Mouse (Mus musculus): ENCODE data around the gene Fmo5.

DNA sequence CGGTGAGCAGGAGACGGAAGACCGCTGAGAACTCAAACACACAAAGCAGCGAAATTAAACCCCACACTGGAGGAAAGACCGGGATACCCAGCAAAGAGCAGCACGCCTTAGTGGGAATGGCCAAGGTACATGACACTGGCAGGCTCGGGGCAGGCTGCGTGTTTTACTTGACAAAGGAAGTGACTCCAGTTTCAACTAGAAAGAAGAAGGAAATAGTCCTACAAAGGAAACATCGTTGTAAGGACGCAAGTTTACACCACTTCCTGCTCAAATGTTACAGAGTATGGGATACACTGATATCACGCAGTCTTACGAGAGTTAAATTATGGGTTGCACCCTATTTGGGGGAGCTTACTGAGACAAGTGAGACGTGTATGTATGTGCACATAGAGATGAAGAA is 34.5 kb upstream of the Fmo5 start:
- TF ChIP-seq CTCF (IDR thresholded peaks at IDR 0.05; ENCODE audit: borderline replicate concordance, control insufficient read depth, extremely low read depth, insufficient read depth, low read length, poor library complexity) (no peak), POLR2A (IDR thresholded peaks at IDR 0.05; ENCODE audit: control insufficient read depth, extremely low read depth, insufficient read depth, low read length, poor library complexity) (no peak)

Data from thymus, adult 2 months (tissue).